Mouse (Mus musculus): ENCODE results near the gene Arid3a. TPM values are rescaled to one million over a fixed set of nuclear protein-coding genes. Genes with fewer than 3 reads are reported as not detected.

Arid3a gene
- polyA plus RNA-seq, 1 experiment from 2014 or later = 5.5 TPM

- Histone ChIP-seq H3K27ac (ENCODE audit: low read length) (peak overlapping the region; percentile 94; the same call in 1 of the 2 replicates), H3K27me3 (ENCODE audit: insufficient read depth, low read length) (no peaks in the 10 kb centered on the region), H3K4me3 (ENCODE audit: low read length) (no peak overlapping the region), H3K36me3 (ENCODE audit: insufficient read depth, low read length) (peaks cover 8% of the 10 kb centered on the region), H3K9ac (replicated peaks; ENCODE audit: low read length) (peak overlapping the region; percentile 41), H3K9me3 (ENCODE audit: low read length) (no peaks in the 10 kb centered on the region), H3K4me1 (ENCODE audit: insufficient read depth, low read length) (peaks cover 63% of the 10 kb centered on the region), H3K4me2 (replicated peaks; ENCODE audit: low read depth, low read length) (no peak overlapping the region)
- 84% methylated on average over 1 of the region's 1 CpGs for WGBS
- no peak for ATAC-seq (ENCODE audit: low FRiP score, low TSS enrichment)
These were observed 16.1 kb downstream of the Arid3a start for GRCm38 (mm10) chr10:79942988-79943387.

- no peak for ATAC-seq (ENCODE audit: low FRiP score, low TSS enrichment)
- Histone ChIP-seq H3K27ac (ENCODE audit: low read length) (peak overlapping the region; percentile 94), H3K4me3 (ENCODE audit: low read length) (no peak overlapping the region)
These were observed 16.6 kb downstream of the Arid3a start for GRCm38 (mm10) chr10:79943471-79943901.

GRCm38 (mm10) chr10:79945507-79946234 is 18.8 kb downstream of the Arid3a start:
- WGBS = 22% methylated on average over 16 of the region's 16 CpGs
- Histone ChIP-seq H3K27ac (ENCODE audit: low read length) (peak overlapping the region; percentile 94), H3K9ac (replicated peaks; ENCODE audit: low read length) (peak overlapping the region; percentile 18), H3K4me1 (ENCODE audit: insufficient read depth, low read length) (peaks cover 47% of the 10 kb centered on the region), H3K9me3 (ENCODE audit: low read length) (no peaks in the 10 kb centered on the region), H3K36me3 (ENCODE audit: insufficient read depth, low read length) (peaks cover 32% of the 10 kb centered on the region), H3K27me3 (ENCODE audit: insufficient read depth, low read length) (no peaks in the 10 kb centered on the region), H3K4me2 (replicated peaks; ENCODE audit: low read depth, low read length) (peak overlapping the region; percentile 34), H3K4me3 (ENCODE audit: low read length) (no peak overlapping the region)
- peak; percentile 80 for ATAC-seq (ENCODE audit: low FRiP score, low TSS enrichment)

More at GRCm38 (mm10) chr10:79943471-79943901, 16.6 kb downstream of the Arid3a start:
- WGBS = 60% methylated on average over 9 of the region's 9 CpGs
- Histone ChIP-seq H3K27me3 (ENCODE audit: insufficient read depth, low read length) (no peaks in the 10 kb centered on the region), H3K4me2 (replicated peaks; ENCODE audit: low read depth, low read length) (no peak overlapping the region), H3K36me3 (ENCODE audit: insufficient read depth, low read length) (peaks cover 10% of the 10 kb centered on the region), H3K4me1 (ENCODE audit: insufficient read depth, low read length) (peaks cover 58% of the 10 kb centered on the region), H3K9ac (replicated peaks; ENCODE audit: low read length) (peak overlapping the region; percentile 41), H3K9me3 (ENCODE audit: low read length) (no peaks in the 10 kb centered on the region)

DNA sequence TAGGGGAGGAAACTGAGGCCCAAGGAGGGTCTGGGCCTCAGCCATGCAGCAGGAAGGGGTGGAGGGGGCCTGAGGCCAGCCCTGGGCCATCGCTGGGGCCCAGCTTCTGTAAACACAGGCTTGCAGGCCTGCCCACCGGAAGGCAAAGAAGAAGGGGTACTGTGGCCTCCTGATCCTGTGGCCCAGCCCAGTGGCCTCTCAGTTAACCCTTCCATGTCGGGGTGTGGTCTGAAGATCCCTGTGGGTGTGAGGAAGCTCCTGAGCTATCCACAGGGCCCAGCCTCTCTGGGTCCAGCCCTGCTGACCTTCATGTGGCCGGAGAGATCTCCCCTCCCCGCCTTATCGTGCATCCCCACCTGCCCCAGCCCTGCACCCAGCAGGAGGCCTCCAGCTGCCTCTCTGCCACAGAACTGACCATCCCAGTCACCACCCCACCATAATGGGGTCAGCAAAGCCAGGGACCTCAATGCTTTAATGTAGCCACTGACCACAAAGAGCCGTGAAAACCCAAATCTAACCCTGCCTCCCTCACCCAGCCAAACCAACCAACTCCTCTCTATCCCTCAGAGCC is 20.0 kb downstream of the Arid3a start:
- ATAC-seq (ENCODE audit: low FRiP score, low TSS enrichment) = no peak
- Histone ChIP-seq H3K9me3 (ENCODE audit: low read length) (no peaks in the 10 kb centered on the region), H3K9ac (replicated peaks; ENCODE audit: low read length) (peak overlapping the region; percentile 58), H3K27me3 (ENCODE audit: insufficient read depth, low read length) (no peaks in the 10 kb centered on the region), H3K27ac (ENCODE audit: low read length) (peak overlapping the region; percentile 94), H3K4me2 (replicated peaks; ENCODE audit: low read depth, low read length) (peak overlapping the region; percentile 34), H3K4me1 (ENCODE audit: insufficient read depth, low read length) (peaks cover 47% of the 10 kb centered on the region), H3K4me3 (ENCODE audit: low read length) (peak overlapping the region; percentile 15; the same call in 1 of the 2 replicates), H3K36me3 (ENCODE audit: insufficient read depth, low read length) (peaks cover 39% of the 10 kb centered on the region)
- 21% methylated on average over 7 of the region's 7 CpGs for WGBS

- Histone ChIP-seq H3K36me3 (ENCODE audit: insufficient read depth, low read length) (peaks cover 39% of the 10 kb centered on the region), H3K4me1 (ENCODE audit: insufficient read depth, low read length) (peaks cover 47% of the 10 kb centered on the region), H3K9me3 (ENCODE audit: low read length) (no peaks in the 10 kb centered on the region), H3K27ac (ENCODE audit: low read length) (no peak overlapping the region), H3K9ac (replicated peaks; ENCODE audit: low read length) (peak overlapping the region; percentile 58; the same call in 1 of the 2 replicates), H3K4me2 (replicated peaks; ENCODE audit: low read depth, low read length) (no peak overlapping the region), H3K27me3 (ENCODE audit: insufficient read depth, low read length) (no peaks in the 10 kb centered on the region), H3K4me3 (ENCODE audit: low read length) (no peak overlapping the region)
- ATAC-seq (ENCODE audit: low FRiP score, low TSS enrichment) = no peak
- WGBS = 65% methylated on average over 6 of the region's 6 CpGs
These were observed 20.7 kb downstream of the Arid3a start for GRCm38 (mm10) chr10:79947502-79947901.

GRCm38 (mm10) chr10:79949873-79950272 is 23.0 kb downstream of the Arid3a start:
- no peak overlapping the region for H3K27ac ChIP-seq (ENCODE audit: low read length)
- no peak overlapping the region for H3K9ac ChIP-seq (replicated peaks; ENCODE audit: low read length)
- no peaks in the 10 kb centered on the region for H3K9me3 ChIP-seq (ENCODE audit: low read length)
- H3K4me1 ChIP-seq (ENCODE audit: insufficient read depth, low read length) = peaks cover 26% of the 10 kb centered on the region
- no peak overlapping the region for H3K4me2 ChIP-seq (replicated peaks; ENCODE audit: low read depth, low read length)
- WGBS = 88% methylated on average over 4 of the region's 4 CpGs
- peaks cover 45% of the 10 kb centered on the region for H3K36me3 ChIP-seq (ENCODE audit: insufficient read depth, low read length)
- H3K27me3 ChIP-seq (ENCODE audit: insufficient read depth, low read length) = no peaks in the 10 kb centered on the region
- H3K4me3 ChIP-seq (ENCODE audit: low read length) = no peak overlapping the region
- no peak for ATAC-seq (ENCODE audit: low FRiP score, low TSS enrichment)

GRCm38 (mm10) chr10:79950661-79951060 is 23.8 kb downstream of the Arid3a start:
- H3K36me3 ChIP-seq (ENCODE audit: insufficient read depth, low read length) = peaks cover 45% of the 10 kb centered on the region
- H3K9me3 ChIP-seq (ENCODE audit: low read length) = no peaks in the 10 kb centered on the region

GRCm38 (mm10) chr10:79953946-79954345 is 27.1 kb downstream of the Arid3a start:
- H3K9me3 ChIP-seq (ENCODE audit: low read length) = no peaks in the 10 kb centered on the region
- no peak overlapping the region for H3K4me2 ChIP-seq (replicated peaks; ENCODE audit: low read depth, low read length)
- H3K4me1 ChIP-seq (ENCODE audit: insufficient read depth, low read length) = peaks cover 11% of the 10 kb centered on the region
- peaks cover 39% of the 10 kb centered on the region for H3K36me3 ChIP-seq (ENCODE audit: insufficient read depth, low read length)
- no peak overlapping the region for H3K9ac ChIP-seq (replicated peaks; ENCODE audit: low read length)
- no peak overlapping the region for H3K4me3 ChIP-seq (ENCODE audit: low read length)
- no peak overlapping the region for H3K27ac ChIP-seq (ENCODE audit: low read length)
- 78% methylated on average over 6 of the region's 6 CpGs for WGBS
- ATAC-seq (ENCODE audit: low FRiP score, low TSS enrichment) = no peak
- no peaks in the 10 kb centered on the region for H3K27me3 ChIP-seq (ENCODE audit: insufficient read depth, low read length)

More at GRCm38 (mm10) chr10:79950661-79951060, 23.8 kb downstream of the Arid3a start:
- no peak for ATAC-seq (ENCODE audit: low FRiP score, low TSS enrichment)
- Histone ChIP-seq H3K27me3 (ENCODE audit: insufficient read depth, low read length) (no peaks in the 10 kb centered on the region), H3K4me3 (ENCODE audit: low read length) (no peak overlapping the region), H3K27ac (ENCODE audit: low read length) (no peak overlapping the region), H3K4me2 (replicated peaks; ENCODE audit: low read depth, low read length) (no peak overlapping the region), H3K4me1 (ENCODE audit: insufficient read depth, low read length) (peaks cover 18% of the 10 kb centered on the region), H3K9ac (replicated peaks; ENCODE audit: low read length) (no peak overlapping the region)
- 88% methylated on average over 18 of the region's 18 CpGs for WGBS

DNA sequence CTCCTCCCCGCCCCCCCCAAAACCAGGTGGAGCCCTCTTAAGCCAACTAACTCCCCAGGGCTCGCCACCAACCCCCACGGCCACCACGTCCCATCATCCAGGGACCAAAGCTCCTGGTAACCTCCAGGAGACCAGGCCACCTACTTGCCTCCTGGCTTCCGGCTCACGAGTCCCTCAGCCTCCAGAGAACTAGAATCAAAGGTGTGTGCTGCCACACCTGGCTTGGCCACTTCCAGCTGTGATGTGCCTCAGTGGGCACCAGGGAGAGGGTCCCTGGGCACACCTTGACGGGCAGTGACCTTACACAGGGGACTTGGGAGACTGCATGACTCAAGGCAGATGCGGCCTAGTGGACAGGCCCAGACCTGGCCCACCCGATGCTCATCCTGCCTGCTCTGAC is 28.8 kb downstream of the Arid3a start:
- no peaks in the 10 kb centered on the region for H3K9me3 ChIP-seq (ENCODE audit: low read length)
- ATAC-seq (ENCODE audit: low FRiP score, low TSS enrichment) = no peak
- 69% methylated on average over 9 of the region's 9 CpGs for WGBS
- no peak overlapping the region for H3K27ac ChIP-seq (ENCODE audit: low read length)
- H3K36me3 ChIP-seq (ENCODE audit: insufficient read depth, low read length) = peaks cover 22% of the 10 kb centered on the region
- no peak overlapping the region for H3K4me2 ChIP-seq (replicated peaks; ENCODE audit: low read depth, low read length)
- H3K4me3 ChIP-seq (ENCODE audit: low read length) = no peak overlapping the region
- no peak overlapping the region for H3K9ac ChIP-seq (replicated peaks; ENCODE audit: low read length)
- H3K4me1 ChIP-seq (ENCODE audit: insufficient read depth, low read length) = peaks cover 14% of the 10 kb centered on the region
- no peaks in the 10 kb centered on the region for H3K27me3 ChIP-seq (ENCODE audit: insufficient read depth, low read length)

GRCm38 (mm10) chr10:79956643-79957154 is 29.9 kb downstream of the Arid3a start:
- Histone ChIP-seq H3K27ac (ENCODE audit: low read length) (no peak overlapping the region), H3K4me2 (replicated peaks; ENCODE audit: low read depth, low read length) (no peak overlapping the region), H3K36me3 (ENCODE audit: insufficient read depth, low read length) (peaks cover 12% of the 10 kb centered on the region), H3K4me3 (ENCODE audit: low read length) (no peak overlapping the region), H3K4me1 (ENCODE audit: insufficient read depth, low read length) (peaks cover 20% of the 10 kb centered on the region), H3K9me3 (ENCODE audit: low read length) (no peaks in the 10 kb centered on the region), H3K9ac (replicated peaks; ENCODE audit: low read length) (peak overlapping the region; percentile 26; the same call in 1 of the 2 replicates), H3K27me3 (ENCODE audit: insufficient read depth, low read length) (no peaks in the 10 kb centered on the region)
- 21% methylated on average over 4 of the region's 4 CpGs for WGBS
- no peak for ATAC-seq (ENCODE audit: low FRiP score, low TSS enrichment)

Data from kidney, embryonic 16.5 days (tissue).